Mouse (Mus musculus): Measurements from ENCODE around the gene Cacna1d.

The Cacna1d gene

DNA sequence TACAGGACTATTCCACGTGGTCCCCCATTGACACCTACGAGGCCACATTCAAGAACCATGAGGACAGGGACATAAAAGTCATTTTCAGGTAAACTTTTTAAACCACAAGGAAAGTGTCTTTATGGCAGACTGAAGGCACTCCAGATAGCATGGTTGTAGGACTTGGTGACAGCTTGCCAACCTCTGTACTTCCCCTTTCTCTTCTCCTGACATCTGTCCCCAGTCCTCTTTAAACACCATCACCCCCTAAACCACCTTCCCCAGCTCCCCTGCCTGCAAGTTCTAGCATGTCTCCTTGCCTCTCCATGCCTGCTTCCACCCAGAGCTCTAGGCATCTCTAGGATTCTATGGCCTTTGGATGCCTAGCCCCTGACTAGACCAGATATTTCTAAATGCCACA is 426.4 kb downstream of the Cacna1d start:
- DNase-seq, result no peak

- DNase-seq, result no peak
Measured at GRCm38 (mm10) chr14:30056031-30056766, 435.1 kb downstream of the Cacna1d start.

GRCm38 (mm10) chr14:30054922-30055321 is 436.3 kb downstream of the Cacna1d start:
- DNase-seq, result no peak

GRCm38 (mm10) chr14:30050280-30050679 is 441.0 kb downstream of the Cacna1d start:
- no peak for DNase-seq

DNA sequence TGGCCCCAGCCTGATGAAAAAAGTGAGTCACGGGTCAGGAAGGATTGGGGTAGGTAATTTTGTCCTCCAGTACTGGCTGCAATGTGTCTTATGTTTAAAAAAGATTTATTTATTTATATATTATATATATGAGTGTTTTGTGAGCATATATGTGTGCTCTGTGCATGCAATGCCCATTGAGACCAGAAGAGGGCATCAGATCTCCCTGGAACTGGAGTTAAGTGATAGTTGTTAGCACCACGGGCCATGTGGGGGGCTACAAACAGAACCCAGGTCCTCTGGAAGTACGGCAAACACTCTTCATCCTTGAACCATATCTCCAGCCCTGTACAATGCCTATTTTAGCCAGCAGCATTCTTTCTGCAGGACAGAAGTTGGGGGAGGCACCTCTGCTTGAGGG is 443.2 kb downstream of the Cacna1d start:
- no peak for DNase-seq

GRCm38 (mm10) chr14:30046976-30047375 is 444.3 kb downstream of the Cacna1d start:
- peak; percentile 70 for DNase-seq

DNA sequence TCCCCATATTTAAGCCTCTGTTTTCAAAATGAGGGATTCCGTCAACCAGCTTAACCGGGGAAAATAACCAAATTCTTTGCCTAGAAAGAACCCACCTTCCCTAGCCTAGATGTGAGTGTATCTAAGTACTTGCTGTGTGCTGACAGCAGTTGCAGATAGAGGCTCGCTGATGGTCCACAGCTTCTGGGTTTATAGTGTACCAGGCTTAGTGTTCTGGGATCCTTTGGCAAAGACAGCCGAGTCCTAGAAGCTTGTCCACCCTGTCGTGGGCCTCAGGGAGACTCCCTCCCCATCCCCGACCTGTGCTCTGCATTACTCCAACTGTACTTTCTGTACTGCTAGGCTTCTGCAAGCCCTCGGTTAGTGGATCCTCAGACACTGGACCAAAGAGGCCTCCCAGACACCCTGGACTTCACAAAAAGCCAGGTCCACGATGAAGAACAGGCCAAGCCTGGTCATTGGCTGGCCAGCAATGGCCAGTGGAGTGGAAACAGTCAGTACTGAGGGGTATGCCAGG is 445.5 kb downstream of the Cacna1d start:
- no peak for DNase-seq

GRCm38 (mm10) chr14:30045239-30045638 is 446.0 kb downstream of the Cacna1d start:
- DNase-seq, result no peak

DNA sequence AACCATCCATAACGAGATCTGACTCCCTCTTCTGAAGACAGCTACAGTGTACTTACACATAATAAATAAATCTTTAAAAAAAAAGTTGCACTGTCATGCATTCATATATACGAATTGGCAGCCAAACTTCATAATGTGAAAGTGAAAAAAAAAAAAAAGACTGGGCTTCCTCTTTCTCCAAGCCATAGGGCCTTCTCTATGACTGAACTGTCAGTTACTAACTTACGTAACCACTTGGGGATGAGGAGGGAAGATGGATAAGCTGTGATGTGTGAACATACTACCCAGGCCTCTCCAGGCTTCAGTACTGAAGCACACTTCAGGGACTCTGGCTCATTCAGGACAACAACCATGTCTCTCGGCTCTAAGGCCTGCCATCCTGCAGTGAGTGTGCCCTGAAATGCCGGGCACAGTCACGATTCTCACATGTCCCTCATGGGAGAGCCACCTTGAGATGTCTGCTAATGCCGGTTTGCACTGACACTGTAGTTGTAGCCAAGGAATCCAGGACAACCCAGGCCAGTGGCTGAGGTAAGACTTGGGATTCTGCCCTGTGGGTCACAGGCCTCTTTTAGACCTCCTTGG is 447.8 kb downstream of the Cacna1d start:
- no peak for DNase-seq

GRCm38 (mm10) chr14:30041836-30042235 is 449.4 kb downstream of the Cacna1d start:
- DNase-seq, result no peak

- DNase-seq, result no peak
Measured at GRCm38 (mm10) chr14:30039413-30039812, 451.8 kb downstream of the Cacna1d start.

DNA sequence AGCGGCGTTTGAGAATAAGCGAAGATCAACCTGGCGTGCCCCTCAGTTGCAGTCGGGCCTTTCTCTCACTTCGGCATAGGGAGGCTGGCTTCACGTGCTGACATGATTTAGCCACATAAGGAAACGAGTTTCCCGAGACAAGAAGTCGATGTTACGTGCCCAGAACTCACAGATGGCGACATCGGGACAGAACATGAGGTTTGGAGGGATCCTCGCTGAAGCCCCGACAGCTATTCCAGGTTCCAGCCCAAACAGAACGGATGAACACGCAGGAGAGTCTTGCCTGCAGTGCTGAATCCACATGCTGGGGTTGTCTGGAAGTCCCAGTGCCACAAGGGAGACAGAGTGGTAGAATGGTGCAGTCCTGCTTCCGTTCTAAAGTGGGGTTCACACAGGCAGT is 452.8 kb downstream of the Cacna1d start:
- no peak for DNase-seq

DNA sequence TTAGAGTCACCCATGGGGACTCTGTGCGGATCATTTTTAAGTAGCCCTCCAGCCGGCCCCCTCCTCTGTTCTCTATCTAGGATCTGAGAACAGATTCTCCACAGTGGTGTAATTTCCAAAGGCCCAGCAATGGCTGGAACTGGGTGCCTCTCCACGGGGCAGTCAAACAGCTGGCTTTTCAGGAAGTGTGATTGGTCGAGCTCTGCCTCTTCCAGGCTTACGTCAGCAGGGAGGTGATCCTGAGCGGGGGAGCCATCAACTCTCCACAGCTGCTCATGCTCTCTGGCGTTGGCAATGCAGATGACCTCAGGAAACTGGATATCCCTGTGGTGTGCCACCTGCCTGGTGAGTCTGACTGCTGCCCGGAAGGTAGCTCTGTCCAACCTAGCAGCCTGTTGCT is 457.9 kb downstream of the Cacna1d start:
- DNase-seq, result no peak

GRCm38 (mm10) chr14:30027378-30027777 is 463.9 kb downstream of the Cacna1d start:
- DNase-seq, result no peak

- DNase-seq, result no peak
Measured at GRCm38 (mm10) chr14:30024387-30024786, 466.9 kb downstream of the Cacna1d start.

GRCm38 (mm10) chr14:30022471-30022870 is 468.8 kb downstream of the Cacna1d start:
- no peak for DNase-seq

DNA sequence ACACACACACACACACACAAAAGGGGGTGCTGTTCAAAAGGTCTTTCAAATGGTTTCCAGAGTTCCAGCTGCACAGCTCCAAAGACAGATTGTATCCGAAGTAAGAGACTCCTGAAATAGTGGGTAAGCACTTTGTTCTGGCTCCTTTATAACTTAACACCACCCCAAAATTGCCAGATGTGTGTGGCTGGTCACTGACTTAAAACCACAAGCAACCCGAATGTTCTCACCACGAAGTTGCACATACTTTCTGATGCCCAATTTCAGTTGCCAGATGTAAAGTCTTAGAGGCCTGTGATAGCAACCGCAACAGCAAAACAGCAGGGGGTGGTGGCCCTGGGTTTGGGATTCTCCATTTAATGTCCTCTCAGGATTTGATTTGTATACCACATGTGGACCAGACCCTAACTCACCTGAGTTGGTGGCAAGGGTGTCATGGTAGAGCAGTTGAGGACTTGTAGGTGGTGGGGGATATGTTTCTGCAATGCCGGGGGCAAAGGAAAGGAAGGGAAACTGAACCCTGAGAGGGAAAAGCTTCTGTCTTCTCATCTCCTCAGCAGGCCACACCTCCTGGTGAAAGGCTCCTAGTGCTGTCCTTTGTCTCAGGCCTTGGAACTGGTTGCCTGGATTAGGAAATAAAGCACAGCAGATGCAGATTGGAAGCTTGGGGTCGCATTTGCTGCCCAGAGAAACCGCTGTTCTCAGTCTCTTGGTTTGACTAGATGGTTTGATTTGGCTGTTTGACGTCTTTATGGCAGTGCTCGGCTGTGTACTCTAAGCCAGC is 471.3 kb downstream of the Cacna1d start:
- no peak for DNase-seq

- peak; percentile 84 for DNase-seq
Measured at GRCm38 (mm10) chr14:30019375-30019774, 471.9 kb downstream of the Cacna1d start.

DNA sequence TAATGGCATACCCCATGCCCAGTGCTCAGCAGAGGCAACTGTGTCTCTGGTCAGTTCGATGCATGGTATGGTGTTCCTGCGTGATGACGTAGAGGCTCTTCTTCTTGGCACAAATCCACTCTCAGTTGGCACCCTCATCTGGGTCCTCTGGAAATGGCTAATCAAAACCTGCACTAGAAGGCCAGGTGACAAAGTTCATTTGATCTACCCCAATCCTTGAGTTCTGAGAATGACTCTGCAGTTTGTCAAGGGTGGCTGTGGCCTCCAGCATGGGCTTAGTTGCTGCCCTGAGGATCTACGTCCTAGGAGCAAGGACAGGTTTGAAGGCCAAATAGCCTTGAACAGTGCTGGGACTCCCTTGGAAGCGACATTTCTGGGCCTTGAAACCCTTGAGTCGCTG is 472.4 kb downstream of the Cacna1d start:
- DNase-seq, result peak; percentile 69

DNA sequence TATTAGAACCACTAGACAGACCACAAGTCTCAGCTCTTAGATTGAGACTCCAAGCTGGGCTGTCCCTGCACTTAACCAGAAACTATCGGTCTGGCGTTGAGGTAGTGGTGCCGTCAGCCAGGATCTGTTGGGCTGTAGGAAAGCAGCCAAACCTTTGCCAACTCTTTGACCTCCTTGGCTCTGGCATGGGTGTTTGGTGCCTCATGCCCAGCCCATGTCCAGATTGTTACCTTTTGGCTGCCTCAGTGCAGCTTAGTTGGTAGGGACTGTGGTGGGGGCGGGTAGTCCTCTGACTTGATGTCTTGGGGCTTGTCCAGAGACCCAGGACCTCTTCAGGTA is 472.8 kb downstream of the Cacna1d start:
- DNase-seq, result peak; percentile 63

GRCm38 (mm10) chr14:30017794-30018462 is 473.3 kb downstream of the Cacna1d start:
- peak; percentile 67 for DNase-seq

DNA sequence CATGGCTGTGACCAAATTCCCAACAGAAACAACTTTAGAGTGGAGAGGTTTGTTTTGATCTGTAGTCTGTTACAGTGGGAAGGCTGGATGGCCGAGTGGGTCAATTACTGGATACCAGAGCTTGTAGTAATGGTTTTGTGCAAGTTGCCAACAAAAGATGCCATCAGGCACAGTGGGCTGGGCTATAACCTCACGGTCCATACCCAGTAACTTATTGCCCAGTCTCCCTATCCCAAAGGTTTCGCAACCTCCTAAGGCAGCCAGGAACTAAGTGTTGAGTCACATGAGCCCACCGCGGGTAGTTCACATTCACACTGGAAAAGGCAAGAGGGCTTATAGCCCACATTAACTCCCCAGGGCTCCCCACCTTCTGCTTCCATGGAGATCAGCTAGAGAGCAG is 474.6 kb downstream of the Cacna1d start:
- no peak for DNase-seq

- DNase-seq, result no peak
Measured at GRCm38 (mm10) chr14:30015008-30015407, 476.2 kb downstream of the Cacna1d start.
